Mouse (Mus musculus): ENCODE results near the gene Gm20671.

The Gm20671 gene

DNA sequence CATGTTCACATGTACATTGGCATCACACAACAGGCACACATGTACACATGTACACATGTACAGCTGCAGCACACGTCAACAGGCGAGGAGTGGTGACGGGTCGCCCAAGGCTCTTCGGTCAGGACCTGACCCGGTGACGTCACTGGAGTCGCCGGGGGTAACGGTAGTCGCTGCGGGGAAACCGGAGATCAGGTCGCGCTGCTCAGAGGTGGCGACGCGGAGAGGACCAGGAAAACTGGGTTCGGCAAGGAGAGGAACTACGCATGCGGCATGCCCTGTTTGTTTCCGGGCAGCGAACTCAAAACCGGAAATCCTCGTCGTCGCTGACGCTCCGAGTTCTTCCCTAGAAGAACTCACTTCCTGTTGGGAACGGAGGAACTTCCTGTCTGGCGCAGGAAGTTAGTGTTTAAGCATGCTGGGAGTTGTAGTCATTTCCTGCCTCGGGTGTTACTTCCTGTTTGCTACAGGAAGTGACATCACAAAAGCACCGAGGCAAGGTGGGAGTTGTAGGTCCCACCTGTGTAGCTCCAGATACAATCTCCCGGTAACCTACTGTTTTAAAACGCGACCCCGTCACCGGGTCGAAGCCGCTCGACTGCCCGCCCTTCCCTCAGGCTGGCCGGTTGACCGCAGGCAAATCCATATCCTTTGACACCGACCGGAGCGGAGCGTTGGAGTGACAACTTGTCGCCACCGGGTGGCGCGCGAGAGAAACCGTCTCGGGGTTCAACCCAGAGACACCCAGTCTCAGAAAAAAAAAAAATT lies 113.0 kb downstream of the Gm20671 start:
- Histone ChIP-seq H3K4me1 (replicated peaks; ENCODE audit: low read depth, low read length) (peaks cover 3% of the 10 kb centered on the region), H3K36me3 (ENCODE audit: insufficient read depth, low read length) (no peaks in the 10 kb centered on the region), H3K4me3 (replicated peaks; ENCODE audit: low read length) (peak overlapping the region; percentile 72), H3K9me3 (ENCODE audit: low read length) (peaks cover 47% of the 10 kb centered on the region), H3K27me3 (ENCODE audit: insufficient read depth, low read length) (no peaks in the 10 kb centered on the region)
- TF ChIP-seq POU5F1 (IDR thresholded peaks at IDR 0.05; ENCODE audit: borderline replicate concordance, low read length) (no peak), CTCF (conservative IDR thresholded peaks at IDR 0.05; ENCODE audit: low read length) (peak; percentile 15), NANOG (IDR thresholded peaks at IDR 0.05; ENCODE audit: borderline replicate concordance, low read length) (no peak)

- Histone ChIP-seq H3K36me3 (ENCODE audit: insufficient read depth, low read length) (no peaks in the 10 kb centered on the region), H3K4me1 (replicated peaks; ENCODE audit: low read depth, low read length) (no peaks in the 10 kb centered on the region), H3K27me3 (ENCODE audit: insufficient read depth, low read length) (no peaks in the 10 kb centered on the region), H3K4me3 (replicated peaks; ENCODE audit: low read length) (peak overlapping the region; percentile 72), H3K9me3 (ENCODE audit: low read length) (peaks cover 54% of the 10 kb centered on the region)
- peak; percentile 14; the same call in 1 of the 2 replicates for TF ChIP-seq NANOG (IDR thresholded peaks at IDR 0.05; ENCODE audit: borderline replicate concordance, low read length)
- no peak for TF ChIP-seq CTCF (conservative IDR thresholded peaks at IDR 0.05; ENCODE audit: low read length)
- no peak for TF ChIP-seq POU5F1 (IDR thresholded peaks at IDR 0.05; ENCODE audit: borderline replicate concordance, low read length)
Measured at GRCm38 (mm10) chr5:32713042-32713702, 113.7 kb downstream of the Gm20671 start.

DNA sequence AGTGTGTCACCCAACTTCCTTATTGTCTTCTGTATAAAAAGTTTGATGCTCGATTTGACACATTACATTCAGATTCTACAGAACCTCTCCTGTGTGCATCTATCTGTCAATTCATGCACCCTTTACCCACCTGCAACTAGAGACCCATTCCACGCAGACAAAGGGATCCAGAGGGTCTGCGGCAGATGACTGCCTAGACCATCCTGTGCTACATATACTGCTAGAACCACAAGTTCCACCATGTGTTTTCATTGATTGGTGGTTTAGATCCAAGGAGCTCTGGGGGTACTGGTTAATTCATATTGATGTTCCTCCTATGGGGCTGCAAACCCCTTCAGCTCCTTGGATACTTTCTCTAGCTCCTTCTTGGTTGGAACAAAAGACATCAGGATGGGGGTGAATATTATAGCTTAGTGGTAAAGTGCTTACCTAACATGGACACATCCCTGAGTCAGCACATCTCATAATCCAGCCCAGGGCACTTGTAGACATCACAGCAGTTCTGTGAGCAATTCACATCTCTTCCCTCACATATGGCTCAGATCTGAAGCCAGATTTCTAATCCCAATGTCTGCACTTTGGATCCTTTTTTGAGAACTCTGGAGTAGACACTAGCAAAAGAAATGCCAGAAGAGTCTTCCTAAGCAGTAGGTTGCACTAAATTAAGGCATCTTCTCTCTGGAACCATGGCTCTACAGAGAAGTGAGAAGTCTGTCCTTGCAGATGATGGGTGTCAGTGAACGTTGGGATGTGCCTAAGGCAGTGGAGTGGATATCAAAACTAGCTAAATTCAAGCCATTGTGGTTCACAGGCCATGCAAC lies 114.5 kb downstream of the Gm20671 start:
- H3K4me1 ChIP-seq (replicated peaks; ENCODE audit: low read depth, low read length) = no peaks in the 10 kb centered on the region
- H3K27me3 ChIP-seq (ENCODE audit: insufficient read depth, low read length) = no peaks in the 10 kb centered on the region
- TF ChIP-seq CTCF (conservative IDR thresholded peaks at IDR 0.05; ENCODE audit: low read length) (no peak), NANOG (IDR thresholded peaks at IDR 0.05; ENCODE audit: borderline replicate concordance, low read length) (no peak), POU5F1 (IDR thresholded peaks at IDR 0.05; ENCODE audit: borderline replicate concordance, low read length) (no peak)
- no peaks in the 10 kb centered on the region for H3K36me3 ChIP-seq (ENCODE audit: insufficient read depth, low read length)
- no peak overlapping the region for H3K4me3 ChIP-seq (replicated peaks; ENCODE audit: low read length)
- H3K9me3 ChIP-seq (ENCODE audit: low read length) = peaks cover 62% of the 10 kb centered on the region

- H3K4me1 ChIP-seq (replicated peaks; ENCODE audit: low read depth, low read length) = no peaks in the 10 kb centered on the region
- no peak overlapping the region for H3K4me3 ChIP-seq (replicated peaks; ENCODE audit: low read length)
- peaks cover 71% of the 10 kb centered on the region for H3K9me3 ChIP-seq (ENCODE audit: low read length)
- H3K36me3 ChIP-seq (ENCODE audit: insufficient read depth, low read length) = no peaks in the 10 kb centered on the region
- TF ChIP-seq CTCF (conservative IDR thresholded peaks at IDR 0.05; ENCODE audit: low read length) (no peak), NANOG (IDR thresholded peaks at IDR 0.05; ENCODE audit: borderline replicate concordance, low read length) (no peak), POU5F1 (IDR thresholded peaks at IDR 0.05; ENCODE audit: borderline replicate concordance, low read length) (no peak)
- no peaks in the 10 kb centered on the region for H3K27me3 ChIP-seq (ENCODE audit: insufficient read depth, low read length)
Measured at GRCm38 (mm10) chr5:32711485-32711884, 115.4 kb downstream of the Gm20671 start.

DNA sequence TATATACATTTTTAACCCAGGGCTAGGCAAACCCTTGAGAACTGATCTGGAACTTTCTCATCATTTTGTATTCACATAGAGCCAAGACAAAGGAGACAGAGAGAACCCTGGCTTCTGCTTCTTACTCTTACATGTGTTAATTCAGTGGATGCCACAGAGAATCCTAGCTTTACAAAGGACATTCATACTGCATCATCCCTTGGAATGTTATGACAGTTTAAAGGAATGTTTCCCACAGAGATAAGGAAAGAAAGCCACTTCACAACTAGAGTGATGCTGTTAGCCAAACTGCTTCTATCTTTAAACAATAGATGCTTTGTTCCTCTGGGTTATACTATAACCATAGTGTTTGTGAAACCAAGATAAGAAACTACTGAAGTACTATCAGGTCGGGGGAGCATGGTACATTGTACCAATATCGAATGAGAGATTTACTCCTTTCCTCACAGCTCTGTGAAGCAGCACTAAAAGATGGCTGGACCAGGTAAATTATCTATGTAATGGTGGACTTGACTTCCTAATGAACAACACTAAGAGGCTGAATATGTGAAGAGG lies 120.6 kb downstream of the Gm20671 start:
- H3K4me3 ChIP-seq (replicated peaks; ENCODE audit: low read length) = no peak overlapping the region
- no peaks in the 10 kb centered on the region for H3K4me1 ChIP-seq (replicated peaks; ENCODE audit: low read depth, low read length)
- no peak for TF ChIP-seq POU5F1 (IDR thresholded peaks at IDR 0.05; ENCODE audit: borderline replicate concordance, low read length)
- TF ChIP-seq CTCF (conservative IDR thresholded peaks at IDR 0.05; ENCODE audit: low read length) = no peak
- no peak for TF ChIP-seq NANOG (IDR thresholded peaks at IDR 0.05; ENCODE audit: borderline replicate concordance, low read length)
- no peaks in the 10 kb centered on the region for H3K36me3 ChIP-seq (ENCODE audit: insufficient read depth, low read length)
- peaks cover 77% of the 10 kb centered on the region for H3K9me3 ChIP-seq (ENCODE audit: low read length)
- H3K27me3 ChIP-seq (ENCODE audit: insufficient read depth, low read length) = no peaks in the 10 kb centered on the region

DNA sequence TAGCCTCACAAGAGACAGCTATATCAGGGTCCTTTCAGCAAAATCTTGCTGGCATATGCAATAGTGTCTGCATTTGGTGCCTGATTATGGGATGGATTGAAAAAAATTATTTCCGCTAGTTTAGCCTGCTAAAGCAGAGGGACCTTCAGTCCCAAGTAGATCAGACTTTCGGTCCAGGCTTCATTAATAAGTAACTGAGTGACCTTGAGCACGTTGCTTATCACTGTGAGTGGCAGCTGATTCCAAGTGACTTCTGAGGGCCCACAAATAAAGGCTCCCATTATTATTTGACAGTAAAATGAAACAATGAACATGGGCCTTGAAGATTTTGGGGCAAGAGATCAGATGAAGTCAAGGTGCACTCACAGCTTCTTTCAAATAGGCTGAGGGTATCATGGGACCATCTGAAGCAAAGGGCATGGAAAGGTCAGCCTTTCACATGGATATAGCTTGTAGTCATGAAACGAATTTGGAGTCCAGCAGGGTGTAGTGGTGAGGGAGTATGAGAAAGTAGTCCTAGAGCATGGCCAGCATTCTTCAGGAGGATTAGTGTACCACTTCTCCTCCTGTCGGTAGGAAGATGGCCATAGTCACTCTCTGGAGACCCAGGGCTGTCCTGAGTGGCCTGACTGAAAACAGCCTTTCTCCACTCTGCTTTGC lies 129.6 kb downstream of the Gm20671 start:
- no peaks in the 10 kb centered on the region for H3K27me3 ChIP-seq (ENCODE audit: insufficient read depth, low read length)
- H3K4me3 ChIP-seq (replicated peaks; ENCODE audit: low read length) = no peak overlapping the region
- H3K36me3 ChIP-seq (ENCODE audit: insufficient read depth, low read length) = no peaks in the 10 kb centered on the region
- 0 out of 2 replicates have a peak, but pooled peaks cover 7% of the 10 kb centered on the region for H3K4me1 ChIP-seq (replicated peaks; ENCODE audit: low read depth, low read length)
- TF ChIP-seq NANOG (IDR thresholded peaks at IDR 0.05; ENCODE audit: borderline replicate concordance, low read length) (no peak), CTCF (conservative IDR thresholded peaks at IDR 0.05; ENCODE audit: low read length) (no peak), POU5F1 (IDR thresholded peaks at IDR 0.05; ENCODE audit: borderline replicate concordance, low read length) (no peak)
- H3K9me3 ChIP-seq (ENCODE audit: low read length) = peaks cover 12% of the 10 kb centered on the region

DNA sequence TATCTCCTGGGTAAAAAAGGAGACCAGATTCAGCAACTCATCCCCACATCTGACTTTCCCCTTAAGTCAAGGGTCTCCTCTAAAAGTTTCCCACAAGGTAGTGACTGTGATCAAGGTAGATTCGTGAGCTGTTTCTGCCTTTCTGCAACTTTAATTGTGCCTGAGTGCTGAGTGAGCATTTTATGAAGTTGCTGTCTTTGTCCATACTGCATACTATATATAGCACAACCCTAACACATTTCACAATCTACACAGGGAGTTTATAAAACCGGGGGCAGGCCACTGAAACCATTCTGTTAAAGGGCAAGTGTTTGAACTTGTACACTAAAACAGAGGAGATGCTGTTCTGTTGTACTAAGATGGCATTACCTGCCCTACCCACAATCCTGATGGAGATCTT lies 133.5 kb downstream of the Gm20671 start:
- Histone ChIP-seq H3K4me3 (replicated peaks; ENCODE audit: low read length) (no peak overlapping the region), H3K27me3 (ENCODE audit: insufficient read depth, low read length) (no peaks in the 10 kb centered on the region), H3K36me3 (ENCODE audit: insufficient read depth, low read length) (peaks cover 4% of the 10 kb centered on the region), H3K4me1 (replicated peaks; ENCODE audit: low read depth, low read length) (0 out of 2 replicates have a peak, but pooled peaks cover 7% of the 10 kb centered on the region), H3K9me3 (ENCODE audit: low read length) (peaks cover 11% of the 10 kb centered on the region)
- TF ChIP-seq POU5F1 (IDR thresholded peaks at IDR 0.05; ENCODE audit: borderline replicate concordance, low read length) (no peak), CTCF (conservative IDR thresholded peaks at IDR 0.05; ENCODE audit: low read length) (no peak), NANOG (IDR thresholded peaks at IDR 0.05; ENCODE audit: borderline replicate concordance, low read length) (no peak)

All from E14TG2a.4 (cell line).